Mouse (Mus musculus): ENCODE data around the gene Cdkal1. TPM values are rescaled to one million over a fixed set of nuclear protein-coding genes. Genes with fewer than 3 reads are reported as not detected.
A peak's percentile ranks its signal among the peaks of the same experiment; 100 is the strongest.

The Cdkal1 gene
- total RNA-seq (2021) = 10 to 100 TPM; 29.5 to 33.0 TPM
- long read RNA-seq, experiment 1, transcript Cdkal1-201 (16 exons, 2,629 nt) = major isoform, 25 of 36 reads
- long read RNA-seq, experiment 1, partial matches to known transcripts = 5 of 36 reads
- long read RNA-seq, experiment 1, other reads (novel, unspliced or antisense) = 6 of 36 reads
- long read RNA-seq, experiment 2, transcript Cdkal1-201 (16 exons, 2,629 nt) = major isoform, 36 of 45 reads
- long read RNA-seq, experiment 2, partial matches to known transcripts = 3 of 45 reads
- long read RNA-seq, experiment 2, other reads (novel, unspliced or antisense) = 6 of 45 reads

GRCm38 (mm10) chr13:29855281-29856031 lies at the start of gene Cdkal1:
Gene Cdkal1 (minus strand): TSS chr13:29855674.
- DNase-seq (ENCODE audit: low spot score in 2 of 2) = peak; percentile 68 to 84

GRCm38 (mm10) chr13:29903341-29903740 lies 47.9 kb upstream of the Cdkal1 start:
- DNase-seq (ENCODE audit: low spot score in 2 of 2) = no peak

GRCm38 (mm10) chr13:29902676-29903075 lies 47.2 kb upstream of the Cdkal1 start:
- no peak for DNase-seq (ENCODE audit: low spot score in 2 of 2)

GRCm38 (mm10) chr13:29901641-29902040 lies 46.2 kb upstream of the Cdkal1 start:
- no peak for DNase-seq (ENCODE audit: low spot score in 2 of 2)

GRCm38 (mm10) chr13:29866780-29867179 lies 11.3 kb upstream of the Cdkal1 start:
- DNase-seq (ENCODE audit: low spot score in 2 of 2) = no peak

- DNase-seq (ENCODE audit: low spot score in 2 of 2) = no peak
Measured at GRCm38 (mm10) chr13:29864331-29864730, 8.9 kb upstream of the Cdkal1 start.

- DNase-seq (ENCODE audit: low spot score in 2 of 2) = no peak
Measured at GRCm38 (mm10) chr13:29860087-29860486, 4.6 kb upstream of the Cdkal1 start.

GRCm38 (mm10) chr13:29857436-29857835 lies 2.0 kb upstream of the Cdkal1 start:
- no peak for DNase-seq (ENCODE audit: low spot score in 2 of 2)

- no peak for DNase-seq (ENCODE audit: low spot score in 2 of 2)
Measured at GRCm38 (mm10) chr13:29854876-29855275, 598 bp downstream of the Cdkal1 start.

GRCm38 (mm10) chr13:29838409-29839047 lies 16.9 kb downstream of the Cdkal1 start:
- DNase-seq (ENCODE audit: low spot score in 2 of 2) = no peak

GRCm38 (mm10) chr13:29835170-29835569 lies 20.3 kb downstream of the Cdkal1 start:
- peak in 1 of 2 experiments; percentile 20 for DNase-seq (ENCODE audit: low spot score in 2 of 2)

GRCm38 (mm10) chr13:29833751-29834150 lies 21.7 kb downstream of the Cdkal1 start:
- no peak for DNase-seq (ENCODE audit: low spot score in 2 of 2)

- no peak for DNase-seq (ENCODE audit: low spot score in 2 of 2)
Measured at GRCm38 (mm10) chr13:29831126-29831525, 24.3 kb downstream of the Cdkal1 start.

GRCm38 (mm10) chr13:29828032-29828431 lies 27.4 kb downstream of the Cdkal1 start:
- no peak for DNase-seq (ENCODE audit: low spot score in 2 of 2)

- no peak for DNase-seq (ENCODE audit: low spot score in 2 of 2)
Measured at GRCm38 (mm10) chr13:29826469-29826868, 29.0 kb downstream of the Cdkal1 start.

GRCm38 (mm10) chr13:29826041-29826440 lies 29.4 kb downstream of the Cdkal1 start:
- DNase-seq (ENCODE audit: low spot score in 2 of 2) = no peak

GRCm38 (mm10) chr13:29824797-29825196 lies 30.7 kb downstream of the Cdkal1 start:
- no peak for DNase-seq (ENCODE audit: low spot score in 2 of 2)

- DNase-seq (ENCODE audit: low spot score in 2 of 2) = no peak
Measured at GRCm38 (mm10) chr13:29824326-29824725, 31.1 kb downstream of the Cdkal1 start.

GRCm38 (mm10) chr13:29823906-29824305 lies 31.6 kb downstream of the Cdkal1 start:
- no peak for DNase-seq (ENCODE audit: low spot score in 2 of 2)

GRCm38 (mm10) chr13:29823487-29823886 lies 32.0 kb downstream of the Cdkal1 start:
- no peak for DNase-seq (ENCODE audit: low spot score in 2 of 2)

GRCm38 (mm10) chr13:29819910-29820583 lies 35.4 kb downstream of the Cdkal1 start:
- DNase-seq (ENCODE audit: low spot score in 2 of 2) = no peak

Data from gastrocnemius, postnatal 4 days (tissue).